Mouse (Mus musculus): ENCODE results near the gene Tbpl1. TPM values are rescaled to one million over a fixed set of nuclear protein-coding genes. Genes with fewer than 3 reads are reported as not detected.

Tbpl1 gene
- polyA plus RNA-seq, 1 experiment from 2014 or later, result 30.4 TPM

- WGBS, result 35% methylated on average over 12 of the region's 12 CpGs
- ATAC-seq (ENCODE audit: low FRiP score, low TSS enrichment), result peak; percentile 63
- no peak for TF ChIP-seq EP300 (optimal IDR thresholded peaks at IDR 0.05)
- no peak for TF ChIP-seq CTCF (IDR thresholded peaks at IDR 0.05; ENCODE audit: low read depth)
Measured at GRCm38 (mm10) chr10:22701485-22702315, 30.0 kb downstream of the Tbpl1 start.

DNA sequence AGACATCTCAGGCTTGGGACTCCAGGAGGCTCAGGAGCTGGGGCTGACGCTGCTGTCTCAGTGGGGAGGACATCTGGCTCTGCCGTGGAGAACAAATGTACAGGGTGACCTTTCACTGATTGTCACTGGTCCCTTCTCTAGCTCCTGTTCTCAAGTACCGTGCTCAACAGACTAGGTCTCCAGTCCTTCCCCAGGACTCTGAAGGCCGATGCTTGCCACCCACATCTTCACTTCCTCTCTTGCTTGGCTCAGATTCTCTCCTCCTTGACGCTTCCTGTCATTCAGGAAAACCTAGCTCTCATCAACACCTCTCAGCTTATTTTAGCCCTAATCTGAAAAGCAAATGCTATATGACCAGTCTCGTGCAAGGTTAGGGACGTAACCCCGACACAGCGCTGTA lies 31.0 kb downstream of the Tbpl1 start:
- Histone ChIP-seq H3K4me1 (replicated peaks; ENCODE audit: control insufficient read depth, insufficient read depth) (peaks cover 2% of the 10 kb centered on the region; the same call in 1 of the 2 replicates), H3K36me3 (ENCODE audit: control insufficient read depth, insufficient read depth, low read length) (no peaks in the 10 kb centered on the region; the same call in none of the 2 replicates), H3K9ac (ENCODE audit: low read length) (no peak overlapping the region), H3K4me3 (ENCODE audit: low read depth, low read length) (no peak overlapping the region), H3K27me3 (ENCODE audit: control insufficient read depth, insufficient read depth, low read length) (no peaks in the 10 kb centered on the region), H3K27ac (replicated peaks) (no peak overlapping the region), H3K4me2 (replicated peaks; ENCODE audit: low read depth) (no peak overlapping the region), H3K9me3 (ENCODE audit: control insufficient read depth, low read length) (no peaks in the 10 kb centered on the region)
- DNase-seq (ENCODE audit: low spot score) (no peak), ATAC-seq (ENCODE audit: low FRiP score, low TSS enrichment) (no peak)
- TF ChIP-seq EP300 (optimal IDR thresholded peaks at IDR 0.05) (no peak), CTCF (IDR thresholded peaks at IDR 0.05; ENCODE audit: low read depth) (no peak)
- WGBS, result 72% methylated on average over 9 of the region's 9 CpGs

More at GRCm38 (mm10) chr10:22701485-22702315, 30.0 kb downstream of the Tbpl1 start:
- Histone ChIP-seq H3K27ac (replicated peaks) (peak overlapping the region; percentile 3; the same call in 1 of the 2 replicates), H3K9me3 (ENCODE audit: control insufficient read depth, low read length) (no peaks in the 10 kb centered on the region), H3K36me3 (ENCODE audit: control insufficient read depth, insufficient read depth, low read length) (peaks cover 3% of the 10 kb centered on the region), H3K4me3 (ENCODE audit: low read depth, low read length) (no peak overlapping the region), H3K9ac (ENCODE audit: low read length) (no peak overlapping the region), H3K27me3 (ENCODE audit: control insufficient read depth, insufficient read depth, low read length) (no peaks in the 10 kb centered on the region), H3K4me1 (replicated peaks; ENCODE audit: control insufficient read depth, insufficient read depth) (peaks cover 2% of the 10 kb centered on the region; the same call in 1 of the 2 replicates), H3K4me2 (replicated peaks; ENCODE audit: low read depth) (no peak overlapping the region)
- peak; percentile 26 for DNase-seq (ENCODE audit: low spot score)

- no peaks in the 10 kb centered on the region for H3K27me3 ChIP-seq (ENCODE audit: control insufficient read depth, insufficient read depth, low read length)
- TF ChIP-seq CTCF (IDR thresholded peaks at IDR 0.05; ENCODE audit: low read depth) (no peak), EP300 (optimal IDR thresholded peaks at IDR 0.05) (no peak)
- no peak overlapping the region for H3K9ac ChIP-seq (ENCODE audit: low read length)
- H3K4me2 ChIP-seq (replicated peaks; ENCODE audit: low read depth), result no peak overlapping the region
- no peaks in the 10 kb centered on the region for H3K9me3 ChIP-seq (ENCODE audit: control insufficient read depth, low read length)
- no peak for ATAC-seq (ENCODE audit: low FRiP score, low TSS enrichment)
- H3K4me3 ChIP-seq (ENCODE audit: low read depth, low read length), result no peak overlapping the region
- H3K4me1 ChIP-seq (replicated peaks; ENCODE audit: control insufficient read depth, insufficient read depth), result peaks cover 2% of the 10 kb centered on the region; the same call in 1 of the 2 replicates
- WGBS, result 64% methylated on average over 19 of the region's 19 CpGs
- peaks cover 3% of the 10 kb centered on the region; the same call in 1 of the 2 replicates for H3K36me3 ChIP-seq (ENCODE audit: control insufficient read depth, insufficient read depth, low read length)
- no peak overlapping the region for H3K27ac ChIP-seq (replicated peaks)
- peak; percentile 29 for DNase-seq (ENCODE audit: low spot score)
Measured at GRCm38 (mm10) chr10:22699487-22700335, 32.0 kb downstream of the Tbpl1 start.

DNA sequence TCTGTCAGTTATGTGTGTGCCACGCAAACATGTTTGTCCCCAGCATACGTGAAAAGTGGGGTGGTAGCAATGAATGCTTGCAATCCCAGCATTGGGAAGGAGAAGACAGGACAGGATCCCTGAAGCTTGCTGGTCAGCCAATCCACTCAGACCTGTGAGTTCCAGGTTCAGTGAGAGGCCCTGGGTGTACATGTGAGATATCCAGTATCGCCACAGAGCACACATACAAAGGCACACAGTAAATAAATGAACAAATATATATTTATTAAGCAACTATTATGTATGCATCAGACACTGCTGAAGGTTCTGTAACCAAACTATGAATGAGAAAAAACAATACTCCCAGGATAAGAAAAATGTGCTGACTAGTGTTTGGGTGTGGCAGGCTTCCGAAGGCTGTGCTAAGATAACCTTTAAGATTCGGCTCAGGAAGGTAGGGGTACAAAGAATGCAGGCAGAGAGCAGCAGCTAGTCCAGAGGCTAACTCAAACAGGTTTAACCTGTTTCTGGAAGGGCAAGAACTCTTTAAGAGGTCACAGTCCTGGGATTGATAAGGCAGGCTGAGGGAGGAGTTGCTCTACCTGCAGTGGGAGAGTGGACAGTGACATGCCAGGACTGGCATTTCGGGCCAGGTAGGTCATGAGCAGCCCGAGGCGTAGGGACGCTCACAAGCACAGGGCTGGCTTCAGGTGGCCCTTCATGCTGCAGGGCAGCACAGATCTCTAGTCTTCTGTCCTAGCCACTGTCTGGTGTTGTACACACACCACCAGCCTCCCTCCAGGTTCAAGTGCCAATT lies 33.4 kb downstream of the Tbpl1 start:
- no peak overlapping the region for H3K9ac ChIP-seq (ENCODE audit: low read length)
- DNase-seq (ENCODE audit: low spot score) (peak; percentile 57), ATAC-seq (ENCODE audit: low FRiP score, low TSS enrichment) (peak; percentile 91)
- no peak overlapping the region for H3K4me3 ChIP-seq (ENCODE audit: low read depth, low read length)
- TF ChIP-seq CTCF (IDR thresholded peaks at IDR 0.05; ENCODE audit: low read depth), result no peak
- TF ChIP-seq EP300 (optimal IDR thresholded peaks at IDR 0.05), result no peak
- no peaks in the 10 kb centered on the region for H3K9me3 ChIP-seq (ENCODE audit: control insufficient read depth, low read length)
- H3K4me2 ChIP-seq (replicated peaks; ENCODE audit: low read depth), result no peak overlapping the region
- H3K27me3 ChIP-seq (ENCODE audit: control insufficient read depth, insufficient read depth, low read length), result no peaks in the 10 kb centered on the region
- no peak overlapping the region; the same call in 1 of the 2 replicates for H3K27ac ChIP-seq (replicated peaks)
- WGBS, result 61% methylated on average over 9 of the region's 9 CpGs
- peaks cover 2% of the 10 kb centered on the region; the same call in 1 of the 2 replicates for H3K4me1 ChIP-seq (replicated peaks; ENCODE audit: control insufficient read depth, insufficient read depth)
- peaks cover 3% of the 10 kb centered on the region; the same call in 1 of the 2 replicates for H3K36me3 ChIP-seq (ENCODE audit: control insufficient read depth, insufficient read depth, low read length)

DNA sequence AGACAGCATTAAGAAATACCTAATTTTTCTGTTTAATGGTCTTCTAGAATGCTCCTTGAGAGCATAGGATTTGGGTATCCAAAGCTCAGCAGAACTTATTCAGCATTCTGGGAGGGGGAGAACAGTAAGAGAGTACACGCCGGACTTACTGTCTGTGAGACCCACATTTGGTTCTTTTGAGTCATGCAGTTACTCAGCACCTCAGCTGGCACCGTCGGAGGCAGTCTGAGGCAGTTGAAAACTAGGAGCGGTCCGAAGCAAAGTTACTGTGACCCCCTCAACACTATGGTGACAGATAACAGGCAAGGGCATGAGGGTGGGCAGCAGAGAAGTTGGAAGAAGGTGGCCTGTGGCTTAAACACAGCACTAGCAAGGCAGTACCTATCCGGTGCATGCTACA lies 34.9 kb downstream of the Tbpl1 start:
- Histone ChIP-seq H3K36me3 (ENCODE audit: control insufficient read depth, insufficient read depth, low read length) (0 out of 2 replicates have a peak, but pooled peaks cover 3% of the 10 kb centered on the region), H3K4me2 (replicated peaks; ENCODE audit: low read depth) (no peak overlapping the region), H3K4me1 (replicated peaks; ENCODE audit: control insufficient read depth, insufficient read depth) (no peaks in the 10 kb centered on the region; the same call in 1 of the 2 replicates), H3K27ac (replicated peaks) (no peak overlapping the region), H3K4me3 (ENCODE audit: low read depth, low read length) (no peak overlapping the region), H3K9ac (ENCODE audit: low read length) (no peak overlapping the region), H3K9me3 (ENCODE audit: control insufficient read depth, low read length) (no peaks in the 10 kb centered on the region), H3K27me3 (ENCODE audit: control insufficient read depth, insufficient read depth, low read length) (no peaks in the 10 kb centered on the region)
- ATAC-seq (ENCODE audit: low FRiP score, low TSS enrichment) (no peak), DNase-seq (ENCODE audit: low spot score) (no peak)
- 59% methylated on average over 7 of the region's 7 CpGs for WGBS
- TF ChIP-seq EP300 (optimal IDR thresholded peaks at IDR 0.05) (no peak), CTCF (IDR thresholded peaks at IDR 0.05; ENCODE audit: low read depth) (no peak)
